Mouse (Mus musculus): ENCODE measurements around the gene Fance.
A peak's percentile ranks its signal among the peaks of the same experiment; 100 is the strongest.
"Not testable (repeated sequence)": the region's sequence is repeated elsewhere in the genome, so short reads cannot be mapped to it uniquely, and the experiment has no call there.

Fance gene

GRCm38 (mm10) chr17:28327673-28328325 is 14.5 kb downstream of the Fance start:
- DNase-seq: no peak

GRCm38 (mm10) chr17:28328366-28328928 is 15.1 kb downstream of the Fance start, which contains the start of gene Rpl10a:
TSS of gene Rpl10a (plus strand) at chr17:28328471.
- peak; percentile 97 for DNase-seq

- DNase-seq: no peak
Measured at GRCm38 (mm10) chr17:28328946-28329345, 15.6 kb downstream of the Fance start.

DNA sequence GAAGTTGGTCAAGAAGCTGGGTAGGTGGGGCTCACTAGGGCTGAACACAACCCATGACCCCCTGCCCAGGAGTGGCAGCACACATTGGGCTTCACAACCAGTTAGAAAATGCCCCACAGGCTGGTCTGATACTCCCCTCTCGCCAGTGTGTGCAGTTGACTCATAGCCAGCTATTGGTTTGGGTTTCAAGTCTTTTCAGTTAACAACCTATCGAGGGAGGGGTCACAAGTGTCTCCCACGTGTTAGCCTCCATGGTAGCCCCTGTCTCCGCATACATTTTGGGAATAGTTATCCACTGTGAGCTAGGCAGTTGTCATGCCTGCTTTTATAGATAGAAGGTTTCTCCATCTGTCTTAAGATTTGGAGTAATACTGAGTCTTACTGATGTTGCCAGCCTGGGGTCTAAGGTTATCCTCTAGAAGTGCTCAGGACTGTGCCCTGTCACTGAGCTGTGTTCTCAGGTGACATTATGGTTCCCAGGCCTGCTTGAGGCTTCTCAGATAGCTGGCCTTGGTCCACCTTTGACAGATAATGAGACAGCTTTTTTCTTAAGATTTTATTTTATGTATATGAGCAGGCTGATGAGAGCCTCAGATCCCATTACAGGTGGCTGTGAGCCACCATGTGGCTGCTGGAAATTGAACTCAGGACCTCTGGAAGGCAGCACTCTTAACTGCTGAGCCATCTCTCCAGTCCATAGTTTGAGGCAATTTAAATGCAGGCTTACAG is 16.3 kb downstream of the Fance start:
- no peak for DNase-seq

DNA sequence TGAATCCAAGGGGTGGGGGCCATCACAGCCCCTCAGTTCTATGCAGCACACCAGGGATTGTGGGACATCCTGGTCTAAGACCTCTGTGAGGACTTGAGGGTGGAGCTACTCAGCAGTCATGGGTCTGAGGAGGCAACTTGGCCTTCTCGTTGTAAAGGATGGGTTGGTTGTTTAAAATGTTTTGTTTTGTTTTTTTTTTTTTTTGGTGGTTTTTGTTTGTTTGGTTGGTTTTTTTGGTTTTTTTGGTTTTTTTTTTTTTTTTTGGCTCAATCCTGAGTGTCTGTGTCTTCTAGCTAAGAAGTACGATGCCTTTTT is 16.9 kb downstream of the Fance start:
- no peak for DNase-seq

DNA sequence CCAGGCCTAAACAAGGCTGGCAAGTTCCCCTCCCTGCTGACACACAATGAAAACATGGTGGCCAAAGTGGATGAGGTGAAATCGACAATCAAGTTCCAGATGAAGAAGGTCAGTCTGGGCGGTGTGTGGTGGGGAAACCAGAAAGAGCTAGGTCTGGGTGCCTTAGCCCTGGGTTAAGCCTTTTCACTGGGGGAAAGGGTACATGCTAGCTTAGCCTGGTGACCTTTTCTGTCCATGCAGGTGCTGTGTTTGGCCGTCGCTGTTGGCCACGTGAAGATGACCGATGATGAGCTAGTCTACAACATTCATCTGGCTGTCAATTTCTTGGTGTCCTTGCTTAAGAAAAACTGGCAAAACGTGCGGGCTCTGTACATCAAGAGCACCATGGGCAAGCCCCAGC is 17.3 kb downstream of the Fance start:
- DNase-seq: not testable (repeated sequence)

GRCm38 (mm10) chr17:28331241-28332112 is 18.2 kb downstream of the Fance start:
- DNase-seq: no peak

DNA sequence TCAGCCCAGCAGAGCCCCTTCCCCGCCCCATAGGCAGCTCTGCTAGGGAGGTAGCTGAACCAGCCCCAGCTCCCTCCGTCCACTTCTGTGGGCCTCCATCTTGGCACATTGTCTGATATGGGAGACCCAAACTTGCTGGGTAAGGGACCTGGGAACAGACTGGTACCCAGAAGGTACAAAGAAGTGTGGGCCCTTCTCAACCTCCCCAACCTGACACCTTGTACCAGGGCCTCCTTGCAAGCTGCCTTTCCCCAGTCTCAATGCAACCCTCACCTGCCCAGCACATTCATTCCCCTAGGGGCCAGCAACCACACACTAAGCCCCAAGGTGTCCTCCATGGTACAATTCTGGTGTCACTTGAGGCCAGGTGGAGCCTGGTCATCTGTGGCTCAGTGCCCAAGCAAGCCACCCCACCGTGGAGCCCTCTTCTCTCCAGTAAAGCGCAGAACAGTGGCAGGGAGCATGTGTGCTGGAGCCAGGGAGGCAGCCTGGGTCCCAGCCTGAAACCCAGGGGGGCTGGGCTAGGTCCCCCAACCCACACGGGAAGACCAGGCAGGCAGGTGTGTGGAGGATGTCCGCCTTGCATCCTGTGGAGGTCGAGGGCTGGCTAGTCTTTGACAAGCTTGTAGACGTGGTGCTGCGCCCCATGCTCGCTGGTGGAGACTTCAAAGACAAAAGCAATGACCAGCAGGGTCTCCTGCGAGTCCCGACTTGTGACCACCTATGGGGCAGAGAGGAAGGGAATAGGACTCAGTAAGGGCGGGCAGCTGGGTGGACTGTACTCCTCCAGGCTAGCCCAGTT is 19.0 kb downstream of the Fance start:
- no peak for DNase-seq

- DNase-seq: peak; percentile 81
Measured at GRCm38 (mm10) chr17:28332915-28333546, 19.7 kb downstream of the Fance start.

DNA sequence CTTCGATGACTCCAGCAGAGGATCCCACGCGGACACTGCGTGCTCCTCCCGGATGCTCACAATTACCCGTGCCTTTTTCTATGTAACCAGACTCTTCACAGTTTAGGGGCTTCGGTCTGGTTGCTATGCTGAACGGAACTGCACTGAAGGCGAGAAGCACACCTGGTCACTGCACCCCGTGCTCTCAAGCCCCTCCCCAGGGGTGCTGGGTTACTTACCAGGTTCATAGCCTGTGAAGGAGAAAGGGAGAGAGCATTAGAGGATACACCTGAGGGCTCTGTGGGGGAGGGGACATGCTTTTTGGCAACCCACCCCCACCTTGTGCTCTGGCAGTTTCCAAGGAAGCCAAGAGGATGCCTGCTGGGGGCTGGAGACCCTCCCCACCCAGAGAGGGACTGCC is 21.9 kb downstream of the Fance start:
- DNase-seq: no peak

DNA sequence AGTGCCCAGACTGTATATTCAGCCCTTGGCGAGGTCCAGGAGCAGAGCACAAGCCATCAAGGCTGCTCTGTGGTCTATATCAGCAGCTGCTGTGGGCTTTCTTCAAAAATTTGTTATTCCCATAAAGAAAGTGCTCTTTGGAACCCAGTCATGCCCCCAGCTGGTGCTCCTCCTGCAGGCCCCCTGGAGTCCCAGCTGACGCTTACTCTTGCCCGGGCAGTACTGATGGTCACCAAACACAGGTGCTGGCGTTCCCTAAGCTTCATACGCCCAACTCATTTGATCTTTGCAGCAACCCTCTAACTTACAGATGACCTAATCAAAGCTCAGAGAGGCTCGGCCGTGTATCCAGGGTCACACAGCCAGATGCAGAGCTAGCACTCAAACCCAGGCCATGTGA is 24.2 kb downstream of the Fance start:
- DNase-seq: no peak

- no peak for DNase-seq
Measured at GRCm38 (mm10) chr17:28340578-28340977, 27.3 kb downstream of the Fance start.

DNA sequence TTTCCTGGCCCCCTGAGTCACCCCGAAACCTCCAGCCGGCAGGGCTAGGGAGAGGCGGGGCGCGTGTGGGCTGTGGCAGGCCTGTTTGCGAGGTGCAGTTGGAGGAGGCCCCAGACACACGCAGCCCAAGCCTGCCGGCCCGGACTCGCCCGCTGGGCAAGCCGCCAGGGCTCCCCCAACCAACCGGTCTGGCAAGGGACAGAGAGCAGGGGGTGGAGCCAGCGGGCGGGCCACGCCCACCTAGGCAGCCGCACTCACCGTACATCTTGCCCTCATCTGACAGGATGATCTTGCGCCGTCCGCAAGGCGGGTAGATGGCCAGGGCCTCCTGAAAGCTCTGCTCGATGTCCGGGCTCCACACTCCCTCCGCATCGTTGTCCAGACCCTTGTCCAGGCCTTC is 27.8 kb downstream of the Fance start:
- DNase-seq: peak; percentile 93

GRCm38 (mm10) chr17:28344050-28344607 is 30.8 kb downstream of the Fance start:
- DNase-seq: no peak

DNA sequence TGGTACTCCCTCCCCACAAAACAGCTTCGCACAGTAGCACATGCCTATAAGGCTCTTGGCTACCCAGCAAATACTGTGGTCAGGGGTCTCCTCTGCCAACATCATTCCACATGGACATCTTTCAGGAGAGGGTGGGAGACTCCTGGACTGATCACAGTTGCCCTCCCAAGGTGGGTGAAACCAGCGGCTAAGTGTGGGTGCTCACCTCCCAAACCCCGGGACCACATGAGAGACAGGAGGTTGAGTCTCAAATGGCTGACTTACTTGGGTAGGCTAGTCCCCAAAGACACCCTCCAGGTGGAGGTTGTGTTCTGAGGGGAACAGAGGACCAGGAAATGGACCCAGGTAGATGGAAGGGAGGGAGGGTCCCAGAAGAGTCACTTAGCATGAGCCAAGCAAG is 31.4 kb downstream of the Fance start:
- no peak for DNase-seq

DNA sequence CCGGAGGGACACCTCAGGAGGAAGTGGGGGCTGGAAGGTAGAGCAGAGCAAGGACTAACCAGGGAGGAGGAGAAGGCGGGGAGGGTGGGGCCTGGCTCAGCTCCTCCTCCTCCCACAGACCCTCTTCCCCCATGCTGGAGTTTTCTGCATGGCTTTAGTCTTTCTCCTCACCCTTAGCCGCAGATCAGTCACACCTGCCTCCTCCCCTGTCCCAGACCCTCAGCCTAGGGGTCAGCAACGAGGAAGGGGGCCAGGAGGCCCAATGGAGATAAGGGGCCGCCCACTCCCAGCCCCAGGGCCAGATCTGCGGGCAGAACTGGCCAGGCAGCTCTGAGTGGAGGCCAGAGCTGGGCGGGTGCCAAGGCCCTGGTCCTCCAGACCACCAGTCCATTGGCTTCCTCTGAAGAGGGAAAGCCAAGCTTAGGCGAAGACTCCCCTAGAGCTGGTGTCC is 32.0 kb downstream of the Fance start:
- DNase-seq: no peak

DNA sequence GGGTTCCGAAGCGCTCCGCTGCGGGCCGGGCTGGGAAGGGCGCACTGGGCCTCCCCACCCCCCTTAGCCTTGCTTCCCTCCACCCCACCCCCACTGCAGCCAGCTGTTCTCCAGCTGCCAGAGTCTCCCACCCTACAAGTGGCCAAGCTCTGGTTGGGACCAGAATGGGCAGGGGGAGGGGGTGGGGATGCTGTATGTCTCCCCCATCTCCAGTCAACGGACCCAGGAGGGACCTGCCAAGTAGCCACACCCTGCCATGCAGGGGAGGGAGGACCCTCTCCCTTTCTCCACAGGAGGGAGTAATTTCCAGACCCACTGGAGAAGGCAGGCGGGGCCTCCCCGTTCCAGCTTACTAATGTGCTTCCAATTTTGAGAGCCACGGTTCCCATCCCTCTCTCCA is 32.6 kb downstream of the Fance start:
- DNase-seq: no peak

- no peak for DNase-seq
Measured at GRCm38 (mm10) chr17:28347327-28347726, 34.0 kb downstream of the Fance start.

- DNase-seq: no peak
Measured at GRCm38 (mm10) chr17:28348211-28348610, 34.9 kb downstream of the Fance start.

- DNase-seq: peak; percentile 32
Measured at GRCm38 (mm10) chr17:28349264-28349880, 36.1 kb downstream of the Fance start.

- no peak for DNase-seq
Measured at GRCm38 (mm10) chr17:28349901-28350465, 36.7 kb downstream of the Fance start.
